Mouse (Mus musculus) testis, adult 2 months (tissue): ENCODE results near the gene Sla2.

Source experiments
- CTCF ChIP-seq: fragments of 200-500 bp; IDR thresholded peaks from 2 replicates; pipeline ENCODE4 v1.5.1; 2012; ENCODE audit warnings: low read depth, mild to moderate bottlenecking, inconsistent platforms, low read length, moderate library complexity; ENCODE audit not compliant: control insufficient read depth, insufficient read depth, insufficient replicate concordance
- POLR2A ChIP-seq: fragments of 200-500 bp; IDR thresholded peaks from 2 replicates; pipeline ENCODE4 v1.6.1; 2012; ENCODE audit warnings: low read depth, mild to moderate bottlenecking, inconsistent platforms, low read length, moderate library complexity; ENCODE audit not compliant: control insufficient read depth

DNA sequence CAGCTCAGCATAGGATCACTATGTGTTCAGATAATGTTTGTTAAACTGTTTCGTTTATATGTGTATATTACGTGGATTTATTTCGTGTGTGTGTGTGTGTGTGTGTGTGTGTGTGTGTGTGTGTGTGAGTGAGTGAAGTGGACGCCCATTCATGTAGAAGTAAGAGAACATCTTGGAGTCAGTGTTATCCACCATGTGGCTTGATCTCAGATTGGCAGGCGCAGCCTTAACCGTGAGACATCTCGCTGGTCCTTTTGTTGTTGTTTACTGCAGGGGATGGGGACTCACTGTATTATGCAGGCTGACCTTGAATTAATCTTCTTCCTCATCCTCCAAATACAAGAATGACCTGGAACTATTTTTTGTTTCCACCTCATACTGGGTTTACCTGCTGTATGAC, 17.4 kb downstream of the Sla2 start:
- TF ChIP-seq CTCF (no peak), POLR2A (no peak)
